Mouse (Mus musculus) yolk sac, embryonic 10.5 days (tissue): Measurements from ENCODE around the gene Ube2n.
A peak's percentile ranks its signal among the peaks of the same experiment; 100 is the strongest.

ENCODE experiments used
- DNase-seq: peaks from one replicate; pipeline ENCODE4 v3.0.0-alpha.2; 2017; ENCODE audit warnings: low spot score

Gene Ube2n

DNA sequence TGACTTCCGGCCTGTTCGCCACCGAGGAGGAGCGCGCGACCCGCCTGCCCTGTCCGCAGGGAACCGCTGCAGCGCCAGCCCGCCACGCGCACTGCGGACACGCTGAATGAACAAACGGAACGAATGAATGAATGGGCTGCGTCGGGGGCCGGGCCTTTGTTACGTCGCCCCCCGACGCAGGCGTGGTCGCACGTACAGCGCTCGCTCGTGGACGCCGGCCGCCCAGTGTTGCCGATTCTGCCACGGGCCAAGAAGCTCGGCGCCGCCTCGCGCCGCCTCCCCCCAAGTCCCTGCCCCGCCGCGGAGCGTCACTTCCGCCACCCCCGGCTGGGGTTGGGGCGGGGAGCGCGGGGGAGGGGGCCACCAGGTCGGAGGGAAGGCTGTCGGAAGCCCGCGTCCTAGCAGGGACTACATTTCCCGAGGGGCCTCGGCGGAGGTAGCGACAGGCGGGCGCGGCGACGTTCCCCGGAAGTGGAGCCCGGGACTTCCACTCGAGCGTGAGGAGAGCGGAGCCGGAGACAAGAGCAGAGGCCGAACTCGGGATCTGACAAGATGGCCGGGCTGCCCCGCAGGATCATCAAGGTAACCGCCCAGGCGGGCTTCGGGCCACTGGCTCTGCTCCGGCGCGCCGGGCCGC is at the start of gene Ube2n:
TSS of gene Ube2n (plus strand) at position 490 of the 637 bp plus-strand sequence.
- DNase-seq: peak; percentile 99

DNA sequence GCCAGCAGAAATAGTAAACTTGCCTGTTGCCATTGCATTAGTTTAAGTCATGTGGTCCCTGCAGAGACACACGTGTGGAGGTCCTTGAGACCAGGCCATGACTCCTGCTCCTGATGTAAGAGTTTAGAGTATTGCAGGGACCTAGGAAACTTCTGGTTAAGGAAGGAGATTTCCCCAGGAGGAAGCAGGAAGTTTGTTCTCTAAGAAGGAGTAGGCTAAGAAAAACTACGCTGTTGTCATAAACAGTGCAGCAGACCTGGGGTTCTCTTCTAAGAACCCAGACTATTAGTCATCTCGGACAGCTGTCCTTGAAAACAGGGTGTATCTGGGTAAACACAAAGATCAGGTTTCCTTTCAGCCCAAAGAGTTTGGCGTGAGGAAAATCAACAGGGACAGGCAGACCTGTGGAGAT is 49.5 kb upstream of the Ube2n start:
- no peak for DNase-seq

DNA sequence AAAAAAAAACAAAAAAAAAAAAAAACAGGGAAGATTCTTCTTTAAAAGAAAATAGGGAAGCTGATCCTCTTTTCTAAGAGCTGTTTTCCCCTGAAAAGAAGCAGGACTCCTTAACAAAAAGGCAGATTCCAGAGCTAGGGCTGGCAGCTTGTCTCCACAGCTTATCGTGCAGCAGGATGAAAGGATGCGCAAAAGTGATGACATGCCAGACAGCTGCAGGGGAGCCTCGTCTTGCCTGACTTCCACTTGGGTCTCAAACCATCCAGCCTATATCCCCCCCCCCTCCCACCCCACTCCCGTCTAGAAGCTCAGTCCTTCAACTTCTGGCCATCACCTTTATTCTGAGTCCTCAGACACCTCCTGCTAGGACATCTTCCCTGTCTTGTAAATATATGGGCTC is 46.1 kb upstream of the Ube2n start:
- no peak for DNase-seq

DNA sequence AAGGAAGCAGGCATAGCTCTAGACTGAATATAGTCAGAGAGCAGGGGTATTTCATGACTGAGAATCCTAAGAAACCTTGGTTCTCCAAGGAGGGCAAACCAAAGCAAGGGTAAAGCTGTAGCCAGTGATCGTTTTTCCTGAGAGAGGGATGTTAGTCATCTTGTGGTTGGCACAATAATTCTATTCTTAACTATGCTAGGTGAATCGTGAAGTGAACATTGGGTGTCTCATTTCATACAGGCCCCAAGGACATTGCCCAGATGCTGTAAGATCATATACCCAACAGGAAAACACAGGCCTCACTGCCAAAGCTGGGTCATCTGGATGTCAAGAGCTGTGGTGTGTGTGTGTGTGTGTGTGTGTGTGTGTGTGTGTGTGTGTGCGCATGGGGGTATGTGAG is 43.8 kb upstream of the Ube2n start:
- DNase-seq: no peak

DNA sequence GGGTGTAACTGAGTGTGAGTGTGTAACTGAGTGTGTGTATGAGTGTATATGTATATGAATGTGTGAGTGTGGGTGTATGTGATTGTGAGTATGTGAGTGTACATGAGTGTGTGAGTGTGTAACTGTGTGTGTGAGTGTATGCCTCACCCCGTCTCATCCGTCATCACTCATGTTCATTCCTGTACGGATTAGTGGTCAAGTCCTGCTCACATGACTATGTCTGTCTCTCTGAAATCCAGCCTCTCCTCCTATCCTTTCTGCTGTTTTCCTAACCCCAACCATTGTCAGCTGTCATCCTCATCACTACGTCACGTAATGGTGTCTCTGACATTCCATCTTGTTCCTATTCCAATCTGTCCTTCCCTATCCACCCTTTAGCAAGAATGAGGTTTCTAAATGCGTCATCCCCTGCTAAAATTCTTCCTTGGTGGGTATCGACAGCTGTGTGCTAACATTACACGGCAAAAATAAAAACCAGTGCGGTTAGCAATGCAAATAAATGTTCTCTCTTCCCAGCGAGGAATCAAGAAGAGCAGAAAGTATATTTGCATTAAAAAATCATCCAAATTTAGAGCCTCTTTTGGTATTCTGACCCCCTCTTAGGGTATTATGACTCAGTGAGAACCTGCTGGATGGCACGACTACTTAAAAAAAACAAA is 42.9 kb upstream of the Ube2n start:
- no peak for DNase-seq

DNA sequence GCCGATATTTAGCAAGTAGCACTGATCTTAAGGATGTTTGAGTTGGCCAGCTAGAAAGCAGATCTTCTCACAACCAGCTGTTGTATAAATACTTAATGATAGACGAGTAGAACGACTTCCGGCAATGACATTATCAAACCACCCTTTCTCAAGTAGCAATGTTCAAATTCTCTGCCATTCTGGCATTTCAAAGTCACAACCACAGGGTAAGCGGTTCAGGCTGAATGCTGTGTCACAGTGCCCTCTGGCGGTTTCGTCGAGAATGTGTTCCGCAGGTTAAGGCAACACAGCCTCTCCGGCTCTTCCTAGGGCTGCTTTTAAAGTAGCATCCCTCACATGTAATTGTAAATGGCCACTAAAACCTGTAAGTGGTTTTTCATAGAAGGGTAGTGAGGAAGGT is 39.0 kb upstream of the Ube2n start:
- peak; percentile 63 for DNase-seq

DNA sequence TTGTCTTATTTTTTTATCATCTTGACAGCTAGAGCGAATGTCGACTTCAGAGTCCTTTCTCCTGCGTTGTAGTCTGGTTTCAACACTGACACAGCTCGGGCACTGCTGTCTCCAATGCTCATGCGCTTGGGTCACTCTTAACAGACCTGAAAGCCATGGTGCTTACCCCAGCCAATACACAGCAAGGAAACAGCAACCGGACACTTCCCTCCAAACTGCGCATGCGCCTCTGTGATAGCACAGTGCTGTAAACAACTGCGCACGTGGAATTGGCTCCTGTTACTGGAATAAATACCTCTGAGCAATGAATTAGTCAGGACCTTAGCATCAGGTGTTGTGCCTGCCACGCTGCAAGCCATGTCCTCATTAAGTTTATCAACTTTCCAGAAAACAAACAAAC is 37.4 kb upstream of the Ube2n start:
- no peak for DNase-seq

DNA sequence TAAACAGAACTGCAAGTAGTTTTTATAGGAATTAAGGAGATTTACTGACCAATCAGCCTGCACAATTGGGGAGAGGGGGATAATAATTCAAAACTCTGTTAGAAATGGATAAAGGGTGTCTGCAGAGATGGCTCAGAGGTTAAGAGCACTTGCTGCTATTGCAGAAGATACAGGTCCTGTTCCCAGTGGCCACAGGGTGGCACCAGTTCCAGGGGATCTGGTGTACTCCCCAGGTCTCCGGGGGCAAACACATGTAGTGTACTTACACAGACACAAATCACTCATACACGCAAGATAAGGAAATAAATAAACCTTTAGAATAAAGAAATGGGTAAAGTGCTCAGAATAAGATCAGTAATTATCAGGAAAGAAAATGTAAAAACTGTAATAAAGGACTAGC is 25.3 kb upstream of the Ube2n start:
- DNase-seq: no peak

DNA sequence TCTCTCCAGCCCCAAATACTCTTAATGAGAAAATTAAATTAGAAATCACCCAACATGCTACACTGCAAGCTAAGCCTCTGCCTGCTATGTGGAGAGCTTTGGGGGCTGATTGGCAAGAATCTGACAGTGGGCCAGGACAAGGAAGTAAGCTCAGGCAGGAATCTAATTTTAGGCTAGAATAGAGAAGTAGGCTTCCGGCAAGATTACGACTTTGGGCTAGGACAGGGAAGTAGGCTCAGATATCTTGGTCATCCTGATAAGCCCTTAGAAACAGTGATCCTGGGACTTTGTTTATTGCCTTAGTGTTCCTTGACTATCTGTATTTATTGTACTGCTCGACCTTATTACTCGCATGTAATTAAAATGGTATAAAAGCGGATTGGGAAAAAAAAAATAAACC is 20.7 kb upstream of the Ube2n start:
- DNase-seq: no peak

DNA sequence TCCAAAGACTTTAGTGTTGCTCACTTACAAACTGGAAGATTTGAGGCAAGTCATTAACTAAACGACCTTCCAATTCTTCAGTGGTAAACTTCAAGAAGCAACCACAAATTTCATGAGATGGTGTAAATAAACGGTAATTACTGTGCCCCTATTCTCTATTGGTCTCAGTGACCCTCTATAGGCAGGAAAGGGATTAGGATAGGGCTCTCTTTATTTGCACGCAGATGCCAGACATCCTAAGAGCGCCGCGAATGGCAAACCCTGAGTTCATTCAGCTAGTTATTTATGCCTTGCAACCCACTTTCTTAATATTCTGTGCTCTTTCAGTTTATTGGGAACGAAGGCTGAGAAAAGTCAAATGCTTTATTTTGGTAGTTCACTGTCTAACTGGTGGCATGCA is 13.9 kb upstream of the Ube2n start:
- no peak for DNase-seq

DNA sequence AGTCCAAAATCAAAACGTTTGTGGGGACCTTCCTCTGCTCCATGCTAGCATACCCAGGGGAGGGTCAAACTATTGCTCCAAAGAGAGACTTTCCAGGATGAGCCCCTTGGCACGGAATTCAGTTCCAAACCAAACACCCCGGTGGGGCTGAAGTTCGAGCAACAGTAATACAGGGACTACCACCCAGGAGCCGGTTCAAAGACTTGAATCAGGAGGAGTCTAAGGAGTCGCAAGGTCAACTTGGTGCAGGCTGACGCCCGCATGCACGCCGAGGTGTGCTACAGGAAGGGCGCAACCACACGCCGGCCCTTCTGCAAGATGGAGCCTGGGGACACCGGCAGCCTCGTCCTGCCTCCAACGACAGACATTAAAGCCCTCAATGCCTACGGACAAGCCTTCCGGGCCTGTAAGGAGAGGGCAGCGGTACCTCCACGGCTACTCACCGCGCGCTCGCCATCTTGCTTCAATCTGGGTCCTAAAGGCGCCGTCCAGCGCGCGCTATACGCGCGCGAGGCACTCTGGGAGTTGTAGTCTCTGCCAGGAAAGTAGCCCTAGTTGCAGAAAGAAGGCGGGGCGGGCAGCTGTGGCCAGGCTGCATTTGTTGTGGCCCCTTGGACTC is 13.4 kb upstream of the Ube2n start, which contains the start of gene Mrpl42:
TSS of gene Mrpl42 (minus strand) at position 478 of the 619 bp plus-strand sequence.
- peak; percentile 88 for DNase-seq

DNA sequence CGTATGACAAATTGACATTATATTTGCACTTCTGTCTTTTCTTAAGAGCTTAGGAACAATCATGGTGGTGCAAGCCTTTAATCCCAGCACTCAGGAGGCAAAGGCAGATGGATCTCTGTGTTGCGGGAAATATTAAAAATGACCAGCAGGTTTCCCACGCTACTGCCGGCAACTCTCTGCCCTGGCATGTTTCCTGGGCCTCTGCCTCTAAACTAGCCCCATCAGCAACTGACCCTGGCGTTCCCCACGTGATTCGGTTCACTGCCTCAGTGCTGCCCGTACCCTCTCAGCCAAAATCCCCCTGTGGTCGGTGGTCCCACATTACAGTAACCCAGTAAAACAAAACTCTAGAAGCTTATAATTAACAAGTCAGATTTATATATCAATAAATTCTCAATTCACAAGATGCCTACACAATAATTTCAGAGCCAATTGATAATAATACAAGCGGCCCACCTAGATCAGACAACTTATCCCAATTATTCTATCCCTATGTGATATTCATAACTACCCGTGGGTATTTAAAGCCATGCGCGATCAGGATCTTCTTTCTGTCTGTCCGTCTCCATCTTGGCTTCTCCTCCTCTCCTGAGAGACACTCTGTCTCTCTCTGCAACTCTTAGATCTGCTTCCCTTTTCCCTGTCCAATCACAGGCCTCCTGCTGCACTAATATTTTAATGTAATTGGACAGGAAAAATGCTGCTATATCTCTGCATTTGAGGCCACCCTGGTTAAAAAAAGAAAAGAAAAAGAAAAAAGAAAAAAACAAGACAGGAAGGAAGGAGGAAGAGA is 11.3 kb upstream of the Ube2n start:
- DNase-seq: no peak

DNA sequence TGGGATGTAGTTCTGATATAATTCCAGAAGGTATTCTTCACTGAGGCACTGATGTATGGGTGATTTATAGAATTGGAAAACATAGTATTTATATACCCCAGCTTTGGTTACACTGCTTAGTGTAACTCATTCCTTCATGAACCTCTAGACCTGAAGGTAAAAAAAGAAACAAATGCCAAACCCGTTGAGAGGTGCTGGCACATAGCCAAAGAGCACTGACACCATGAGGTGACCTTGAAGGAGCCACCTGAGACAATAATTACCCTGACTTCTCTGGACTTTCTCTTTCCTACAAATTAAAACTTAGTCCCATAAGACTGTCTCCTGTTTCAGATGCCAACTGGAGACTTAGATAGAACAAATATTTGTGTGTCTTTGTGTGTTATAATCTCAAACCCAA is 10.6 kb upstream of the Ube2n start:
- DNase-seq: no peak

DNA sequence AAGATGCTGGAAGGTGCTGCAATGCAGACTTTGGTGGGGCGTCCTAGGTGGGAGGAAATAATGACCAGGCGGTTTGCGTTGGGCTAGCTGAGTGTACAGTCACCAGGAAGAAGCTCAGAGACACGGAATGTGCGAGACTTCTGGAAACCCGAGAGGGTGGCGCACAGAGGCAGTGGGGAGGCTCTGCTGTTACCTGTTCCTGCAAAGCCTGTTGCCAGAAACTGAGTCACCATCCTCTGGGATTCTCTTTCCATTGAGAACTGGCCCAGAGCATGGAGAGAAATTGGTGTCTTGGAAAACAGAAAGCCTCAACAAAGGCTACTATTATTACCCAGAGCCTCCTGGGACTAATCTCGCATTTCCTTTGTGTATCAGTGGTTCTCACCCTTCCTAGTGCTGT is 6.8 kb upstream of the Ube2n start:
- DNase-seq: no peak

DNA sequence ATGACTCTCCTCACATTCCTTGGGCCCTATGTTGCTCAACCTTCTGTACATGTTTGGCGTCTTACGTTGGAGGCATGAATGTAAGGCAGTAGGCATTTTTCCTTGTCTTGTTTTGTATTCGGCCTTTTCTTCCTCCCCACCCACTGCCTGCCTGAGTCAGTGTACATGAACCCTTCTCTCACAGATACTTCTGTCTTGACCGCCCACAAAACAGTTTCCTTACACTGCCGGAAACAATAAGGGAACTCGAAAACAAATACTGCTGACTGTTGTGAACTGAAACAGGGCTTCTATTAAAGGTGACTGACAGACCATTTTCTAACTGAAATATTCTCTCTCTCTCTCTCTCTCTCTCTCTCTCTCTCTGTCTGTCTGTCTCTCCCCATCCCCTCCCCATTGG is 6.2 kb upstream of the Ube2n start:
- DNase-seq: no peak

DNA sequence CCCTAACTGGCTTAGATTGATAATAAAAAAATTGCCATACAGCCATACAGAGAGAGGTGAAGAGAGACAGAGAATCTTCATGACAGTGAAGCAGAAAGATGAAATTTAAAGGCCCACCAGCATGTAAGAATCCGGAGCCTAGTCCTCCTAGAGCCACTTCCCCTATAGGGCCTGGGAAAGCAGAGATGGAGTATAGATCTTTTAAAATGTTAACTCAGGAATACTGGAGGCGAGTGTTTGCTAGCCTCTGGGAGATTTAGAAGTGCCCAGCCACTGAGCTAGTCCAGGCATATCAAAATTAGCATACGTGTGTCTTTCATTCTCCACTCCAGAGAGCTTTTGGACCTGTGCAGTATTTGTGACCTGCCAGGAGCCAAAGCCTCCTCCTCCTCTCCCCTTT is 5.7 kb upstream of the Ube2n start:
- no peak for DNase-seq

DNA sequence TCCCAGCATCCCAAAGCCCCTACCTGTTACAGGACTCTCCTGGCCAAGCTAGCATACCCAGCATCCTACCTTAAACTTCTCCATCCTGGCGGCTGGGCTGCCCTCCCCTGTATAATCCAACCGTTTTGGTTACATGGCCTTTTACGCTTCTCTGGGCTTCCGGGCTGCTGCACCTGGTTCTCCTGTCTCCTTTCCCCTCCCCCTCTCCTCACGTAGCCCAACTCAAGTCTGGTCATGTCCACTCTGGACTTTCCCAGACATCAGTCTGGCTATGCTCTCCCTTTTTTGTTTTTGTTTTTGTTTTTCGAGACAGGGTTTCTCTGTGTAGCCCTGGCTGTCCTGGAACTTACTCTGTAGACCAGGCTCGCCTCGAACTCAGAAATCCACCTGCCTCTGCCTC is 2.3 kb upstream of the Ube2n start:
- DNase-seq: no peak

DNA sequence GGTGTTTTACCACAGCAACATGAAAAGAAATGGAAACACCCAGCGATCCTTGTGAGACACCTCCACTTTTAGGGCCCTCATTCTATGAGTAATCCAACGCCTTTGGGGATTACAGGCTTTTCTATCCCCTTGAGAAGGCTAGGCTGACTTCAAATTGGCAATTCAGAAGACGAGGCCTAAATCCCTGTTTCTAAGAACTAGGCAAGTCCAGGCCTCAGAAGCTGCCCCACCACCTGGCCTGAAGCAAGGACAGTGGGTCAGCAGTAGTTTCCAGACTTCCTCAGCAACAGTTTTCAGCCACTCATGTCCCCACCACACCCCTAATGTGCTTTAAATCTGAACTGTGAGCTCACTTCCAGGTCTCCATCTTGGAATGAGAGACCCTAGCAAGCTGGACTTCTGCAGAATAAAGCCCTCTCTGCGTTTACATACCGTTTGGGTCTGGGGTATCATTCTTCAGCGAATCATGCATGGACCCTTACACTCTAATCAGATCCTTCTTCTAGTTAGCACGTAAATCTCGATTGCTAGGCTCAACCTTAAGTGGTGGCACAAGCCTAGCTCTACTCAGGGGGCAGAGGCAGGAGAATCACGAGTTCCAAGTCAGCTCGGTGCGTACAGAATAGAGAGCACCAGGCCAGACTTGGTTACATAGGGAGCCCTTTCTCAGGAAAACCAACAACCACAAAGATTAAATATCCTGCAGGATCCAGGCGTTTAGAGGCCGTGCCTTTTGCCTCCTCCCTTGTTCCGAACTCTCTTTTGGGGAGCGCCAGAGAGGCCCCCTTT is 983 bp upstream of the Ube2n start:
- DNase-seq: no peak

DNA sequence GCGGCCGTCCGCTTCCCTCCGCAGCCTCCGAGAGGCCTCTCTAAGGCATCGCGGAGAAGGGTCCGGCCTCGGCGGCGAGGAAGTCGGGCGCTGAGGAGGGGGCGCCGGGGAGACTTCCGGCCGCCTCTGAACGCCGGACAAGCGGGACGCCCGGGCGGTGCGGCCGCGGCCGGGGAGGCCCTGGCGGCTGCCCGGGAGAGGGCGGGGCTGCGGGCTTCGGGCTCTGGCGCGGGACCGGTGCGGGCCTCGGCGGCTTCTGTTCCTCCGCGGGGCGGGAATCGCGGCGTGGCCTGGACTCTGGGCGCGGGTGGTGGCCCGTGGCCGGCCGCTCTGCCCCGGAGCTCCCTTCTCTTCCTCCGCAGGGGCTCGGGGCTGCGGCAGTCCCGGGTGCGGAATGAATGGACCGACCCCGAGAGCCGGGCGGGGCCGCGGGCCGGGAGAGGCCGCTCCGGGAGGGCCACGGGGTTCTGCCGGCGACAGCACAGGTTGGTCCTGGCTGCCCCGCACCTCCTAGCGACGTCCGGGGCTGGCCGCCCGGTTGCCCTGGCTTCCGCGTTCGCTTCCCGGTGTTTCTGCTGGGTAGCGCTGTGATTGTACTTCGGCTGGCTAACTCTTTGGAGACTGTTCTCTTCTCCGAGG is 467 bp downstream of the Ube2n start:
- peak; percentile 50 for DNase-seq

DNA sequence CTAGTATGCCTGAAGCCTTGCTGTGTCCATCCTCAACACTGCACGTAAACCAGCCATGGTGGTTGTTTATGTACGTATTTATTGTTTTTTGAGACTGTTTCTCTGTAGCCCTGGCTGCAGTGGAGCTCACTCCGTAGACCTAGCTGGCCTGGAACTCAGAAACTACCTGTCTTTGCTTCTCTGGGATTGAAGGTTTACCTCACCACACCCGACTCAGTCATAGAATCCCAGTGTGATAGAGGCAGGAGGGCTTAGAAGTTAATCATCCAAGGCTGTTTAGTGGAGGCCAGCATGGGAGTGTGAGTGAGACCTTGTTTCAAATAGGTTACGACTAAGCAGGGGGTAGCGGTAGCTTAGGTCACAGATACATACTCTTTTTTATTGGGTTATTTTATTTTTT is 2.7 kb downstream of the Ube2n start:
- DNase-seq: no peak

DNA sequence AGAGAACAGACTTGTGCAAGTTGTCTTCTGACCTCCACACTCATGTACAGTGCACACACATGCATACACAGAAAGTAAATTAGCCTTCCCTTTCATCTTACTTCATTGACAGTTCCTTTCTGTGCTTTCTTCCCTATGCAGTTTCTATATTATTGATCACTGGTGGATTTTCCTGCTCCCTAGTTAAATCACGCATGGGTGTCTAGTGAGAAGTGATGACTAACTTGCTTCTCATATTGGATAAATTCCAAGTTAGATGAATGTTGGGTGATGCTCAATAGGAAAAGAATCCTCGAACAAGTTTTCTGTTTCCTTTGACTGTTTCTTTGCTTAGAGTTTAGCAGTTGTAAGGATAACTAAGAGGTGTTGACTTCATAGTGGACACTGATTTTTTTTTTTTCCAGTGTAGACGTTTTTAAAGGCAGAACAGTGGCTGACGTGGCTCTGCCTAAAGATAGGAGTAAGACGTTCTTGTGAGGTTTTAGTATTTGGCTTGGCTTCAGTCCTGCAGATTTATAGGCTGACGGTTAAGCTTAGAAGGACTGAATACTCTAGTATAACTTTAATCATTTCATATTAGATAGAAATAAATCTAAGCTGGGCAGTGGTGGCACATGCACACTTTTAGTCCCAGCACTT is 10.2 kb downstream of the Ube2n start:
- no peak for DNase-seq
